Mouse (Mus musculus) brown adipose tissue, adult 24 weeks (tissue): ENCODE results near the gene Tlx3. TPM values are rescaled to one million over a fixed set of nuclear protein-coding genes. Genes with fewer than 3 reads are reported as not detected.

Experiments used
- H3K27ac ChIP-seq: fragments of 200-500 bp; replicated peaks from 2 replicates; pipeline ENCODE4 v1.5.1; 2012; ENCODE audit warnings: low read depth, mild to moderate bottlenecking, low read length
- H3K4me1 ChIP-seq: fragments of 200-500 bp; 2 replicates; pipeline ENCODE4 v1.6.1; 2012; ENCODE audit warnings: low read length, mixed read lengths; ENCODE audit not compliant: control insufficient read depth, insufficient read depth, insufficient read length
- H3K4me3 ChIP-seq: fragments of 200-500 bp; 2 replicates; pipeline ENCODE4 v1.5.1; 2012; ENCODE audit warnings: low read depth, mild to moderate bottlenecking, low read length, moderate library complexity; ENCODE audit not compliant: insufficient read depth
- polyA plus RNA-seq: library from polyadenylated mRNA; stranded (reverse); fragments of >200 nt; gene quantifications from 2 replicates; pipeline ENCODE4 v1.2.4, GENCODE M21; 2012; ENCODE audit not compliant: missing spikeins, insufficient read depth, insufficient read length

The Tlx3 gene
- polyA plus RNA-seq, 1 experiment = not detected

DNA sequence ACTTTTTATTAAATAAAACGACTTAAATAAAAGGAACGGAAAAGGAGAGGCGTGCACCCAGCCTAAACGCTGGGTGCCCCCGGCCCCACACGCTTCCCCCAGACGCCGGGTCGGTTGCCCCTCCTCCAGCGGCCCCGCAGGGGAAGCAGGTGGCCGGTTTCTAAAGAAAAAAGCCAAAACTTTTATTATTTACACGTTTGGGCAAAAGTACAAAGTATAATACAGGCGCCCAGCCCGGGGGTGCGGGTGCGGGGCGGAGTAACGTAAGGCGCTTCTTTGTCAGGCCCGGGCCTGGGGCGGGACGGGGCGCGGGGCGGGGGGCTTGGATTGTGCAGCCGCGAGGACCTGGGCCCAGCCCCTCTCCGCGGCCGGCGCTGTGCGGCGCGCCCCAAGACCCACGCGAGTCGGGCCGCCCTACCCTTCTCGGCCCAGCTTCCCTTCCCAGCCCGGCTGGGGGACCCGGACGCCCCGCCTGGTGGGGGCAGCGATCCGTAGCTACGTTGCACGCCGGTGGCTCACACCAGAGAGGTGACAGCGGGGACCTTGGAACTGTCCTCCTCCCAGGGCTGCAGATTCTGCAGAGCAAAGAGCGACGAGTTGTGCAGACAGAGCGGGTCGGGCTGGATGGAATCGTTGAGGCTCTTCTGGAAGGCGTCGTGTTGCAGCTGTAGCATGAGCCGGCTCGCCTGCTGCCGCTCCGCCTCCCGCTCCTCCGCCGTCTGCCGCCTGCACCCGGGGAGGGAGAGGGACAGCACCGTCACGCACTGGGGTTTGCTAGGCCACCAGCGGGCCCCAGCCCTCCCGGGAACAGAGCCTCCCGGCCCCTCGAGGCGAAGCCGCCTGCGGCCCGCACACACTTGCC lies 2.4 kb downstream of the Tlx3 start:
- H3K4me3 ChIP-seq = no peak overlapping the region

DNA sequence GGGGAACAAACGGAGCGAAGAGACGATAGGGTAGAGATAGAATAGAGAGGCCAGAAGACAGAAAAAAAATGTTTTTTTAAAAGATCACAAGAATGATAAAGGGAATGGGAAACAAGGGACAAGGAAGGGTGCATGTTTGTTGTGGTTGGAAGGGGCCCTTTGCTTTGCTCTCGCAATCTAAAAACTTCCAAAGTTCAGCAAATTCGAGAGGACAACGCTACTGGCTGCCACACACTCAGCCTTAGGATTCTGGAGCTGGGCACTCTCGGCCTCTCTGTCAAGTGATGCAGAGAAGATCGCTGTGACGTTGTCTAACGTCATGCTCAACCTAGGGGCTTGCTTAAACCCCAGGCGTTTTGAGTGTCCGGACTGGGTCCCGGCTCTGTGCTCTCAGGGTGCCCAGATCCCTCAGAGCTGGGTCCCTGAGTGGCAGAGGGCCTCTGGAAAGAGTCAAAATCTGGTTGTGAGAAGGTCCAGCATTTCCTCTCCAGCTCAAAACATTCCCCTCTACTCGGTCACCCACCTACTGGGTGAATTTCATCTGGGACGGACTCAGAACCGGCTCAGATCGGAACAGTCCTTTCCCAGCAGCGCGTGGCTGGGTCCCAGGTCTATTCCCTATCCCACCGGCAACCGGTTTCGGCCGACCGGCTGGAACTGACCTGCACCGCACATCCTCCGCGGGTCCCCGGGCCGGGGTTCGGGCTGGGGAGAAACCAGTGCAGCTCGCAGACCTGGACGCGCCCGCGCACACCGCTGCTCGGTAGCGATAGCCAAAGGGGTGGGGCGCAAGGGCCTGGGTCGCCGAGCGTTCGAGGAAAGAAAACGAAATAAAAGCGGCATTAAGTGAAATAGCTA lies 3.3 kb downstream of the Tlx3 start:
- Histone ChIP-seq H3K4me3 (no peak overlapping the region), H3K27ac (no peak overlapping the region), H3K4me1 (no peaks in the 10 kb centered on the region; the same call in 1 of the 2 replicates)

More for the DNA sequence above, 2.4 kb downstream of the Tlx3 start:
- Histone ChIP-seq H3K4me1 (no peaks in the 10 kb centered on the region; the same call in 1 of the 2 replicates), H3K27ac (no peak overlapping the region)

DNA sequence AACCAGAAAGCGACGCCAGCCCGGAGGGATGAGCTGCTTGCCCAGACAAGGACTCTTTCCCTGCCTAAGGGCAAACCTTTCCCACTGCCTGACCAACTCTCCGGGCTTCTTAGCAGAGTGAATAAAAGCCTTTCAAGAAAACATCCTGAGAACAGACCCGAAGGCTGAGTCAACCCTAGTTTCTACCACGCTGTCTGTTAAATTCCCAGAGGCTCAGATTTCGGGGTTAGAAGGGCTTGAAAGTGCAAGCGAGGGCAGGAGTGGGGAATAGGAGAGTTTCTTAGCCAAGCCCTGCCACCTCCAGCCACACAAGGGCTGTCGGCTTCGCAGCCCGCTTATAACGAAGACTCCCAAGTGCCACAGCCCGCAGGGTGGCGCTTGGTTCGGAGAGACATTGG lies 4.3 kb downstream of the Tlx3 start:
- H3K27ac ChIP-seq = no peak overlapping the region
- H3K4me1 ChIP-seq = no peaks in the 10 kb centered on the region; the same call in 1 of the 2 replicates
- no peak overlapping the region for H3K4me3 ChIP-seq

DNA sequence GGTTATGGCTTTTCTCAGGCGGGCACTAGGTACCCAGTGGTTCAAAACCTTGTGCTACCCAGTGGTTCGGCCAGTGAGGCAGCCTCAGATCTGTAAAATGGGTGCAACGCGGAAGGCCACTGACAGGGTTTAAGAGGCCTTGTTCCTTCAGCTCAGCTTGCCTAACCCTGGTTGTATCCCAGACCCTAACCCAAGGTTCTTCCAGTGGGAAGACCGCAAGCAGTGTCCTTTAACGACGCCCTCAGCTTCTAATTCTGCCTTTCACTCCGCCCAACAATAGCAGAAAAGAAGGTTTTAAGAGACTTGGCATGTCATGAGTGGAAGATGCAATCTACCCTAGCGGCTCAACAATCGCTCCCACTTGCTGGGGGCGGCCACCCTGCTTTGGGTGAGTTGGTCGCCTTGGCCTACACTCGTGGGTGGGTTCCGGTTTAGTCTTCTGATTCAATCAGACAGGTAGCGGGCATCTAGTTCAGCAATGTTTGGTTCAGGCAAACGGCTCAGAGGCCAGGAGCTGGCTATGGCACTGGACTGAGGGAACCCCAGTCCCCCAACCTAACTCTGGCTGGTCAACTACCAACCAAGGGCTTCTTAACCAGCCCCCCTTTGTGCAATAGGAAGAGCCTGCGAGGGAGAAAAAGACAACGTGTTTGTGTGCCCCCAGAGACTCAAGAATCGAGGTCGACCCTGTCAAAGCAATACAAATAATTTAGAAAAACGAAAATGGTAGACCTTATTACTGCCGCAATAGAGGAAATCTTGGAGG lies 4.9 kb downstream of the Tlx3 start:
- Histone ChIP-seq H3K4me3 (no peak overlapping the region), H3K27ac (no peak overlapping the region), H3K4me1 (no peaks in the 10 kb centered on the region; the same call in 1 of the 2 replicates)

DNA sequence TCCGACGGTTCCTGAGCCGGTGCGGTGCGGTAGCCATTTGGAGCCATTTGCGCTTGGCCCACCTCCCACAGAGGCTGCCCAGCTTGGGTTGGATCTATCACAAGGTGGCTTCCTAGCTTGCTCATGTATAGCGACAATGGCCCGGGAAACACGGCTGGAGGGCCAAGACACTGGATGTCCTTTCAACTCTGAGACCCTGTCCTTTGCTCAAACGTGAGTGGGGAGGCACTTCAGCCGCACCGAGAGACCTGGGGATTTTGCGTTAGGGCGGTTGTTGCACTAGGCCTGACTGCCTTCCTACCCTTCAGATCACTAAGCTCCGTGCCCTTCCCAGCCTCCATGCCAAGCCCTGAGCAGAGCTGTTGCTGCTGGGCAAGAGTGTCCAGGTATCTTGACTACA lies 5.7 kb downstream of the Tlx3 start:
- H3K4me1 ChIP-seq = no peaks in the 10 kb centered on the region; the same call in 1 of the 2 replicates
- H3K27ac ChIP-seq = no peak overlapping the region
- no peak overlapping the region for H3K4me3 ChIP-seq

DNA sequence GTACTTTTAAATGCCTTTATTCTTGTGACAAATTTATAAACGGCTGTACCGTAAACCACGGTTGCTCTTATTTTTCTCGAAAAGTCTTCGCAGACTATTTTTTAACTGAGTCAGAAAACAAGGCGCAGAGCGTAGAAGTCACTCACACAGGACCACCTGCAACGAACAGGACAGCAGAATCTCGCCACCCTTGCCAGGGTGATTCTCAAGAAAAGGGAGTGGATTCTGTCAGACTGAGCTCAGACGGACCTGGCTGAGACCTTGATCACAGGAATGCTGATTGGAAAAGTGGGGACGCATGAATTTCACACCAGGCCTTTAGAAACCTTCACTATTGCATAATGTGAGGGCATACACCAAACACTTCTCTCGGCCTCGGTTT lies 6.3 kb downstream of the Tlx3 start:
- Histone ChIP-seq H3K27ac (no peak overlapping the region), H3K4me1 (no peaks in the 10 kb centered on the region; the same call in 1 of the 2 replicates), H3K4me3 (no peak overlapping the region)

DNA sequence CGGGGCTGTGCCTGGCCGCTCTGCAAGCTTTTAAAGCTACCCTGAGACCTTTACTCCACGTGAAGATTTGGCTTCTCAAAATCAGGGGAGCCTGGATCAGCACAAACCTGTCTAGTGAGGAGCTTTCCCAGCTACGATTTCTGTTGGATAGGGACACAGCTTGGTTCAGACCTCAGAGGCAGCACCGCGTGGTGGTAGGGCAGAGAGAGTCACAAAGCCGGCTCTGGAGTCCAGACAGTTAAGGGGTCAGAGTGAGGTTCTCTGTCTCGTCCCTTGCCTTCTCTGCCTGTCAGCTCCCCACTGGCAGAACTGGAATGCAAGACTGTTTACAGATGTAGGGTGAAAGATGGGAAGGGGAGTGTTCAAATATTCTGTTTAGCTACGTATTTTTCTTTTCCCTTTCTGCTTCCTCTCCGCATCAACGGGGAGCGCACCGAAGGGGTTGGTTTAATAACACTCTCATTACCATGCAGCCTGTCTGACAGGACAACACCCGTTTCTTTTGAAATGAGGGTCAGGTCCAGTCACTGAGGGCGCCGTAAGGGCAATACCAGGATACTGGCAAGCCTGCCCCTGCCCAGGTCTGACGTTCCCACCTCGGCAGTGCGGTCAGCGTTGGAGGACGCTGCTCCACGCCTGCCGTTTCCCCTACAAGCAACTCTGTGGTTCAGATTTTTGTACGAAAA lies 6.8 kb downstream of the Tlx3 start:
- H3K4me1 ChIP-seq = no peaks in the 10 kb centered on the region
- H3K27ac ChIP-seq = no peak overlapping the region
- no peak overlapping the region for H3K4me3 ChIP-seq

DNA sequence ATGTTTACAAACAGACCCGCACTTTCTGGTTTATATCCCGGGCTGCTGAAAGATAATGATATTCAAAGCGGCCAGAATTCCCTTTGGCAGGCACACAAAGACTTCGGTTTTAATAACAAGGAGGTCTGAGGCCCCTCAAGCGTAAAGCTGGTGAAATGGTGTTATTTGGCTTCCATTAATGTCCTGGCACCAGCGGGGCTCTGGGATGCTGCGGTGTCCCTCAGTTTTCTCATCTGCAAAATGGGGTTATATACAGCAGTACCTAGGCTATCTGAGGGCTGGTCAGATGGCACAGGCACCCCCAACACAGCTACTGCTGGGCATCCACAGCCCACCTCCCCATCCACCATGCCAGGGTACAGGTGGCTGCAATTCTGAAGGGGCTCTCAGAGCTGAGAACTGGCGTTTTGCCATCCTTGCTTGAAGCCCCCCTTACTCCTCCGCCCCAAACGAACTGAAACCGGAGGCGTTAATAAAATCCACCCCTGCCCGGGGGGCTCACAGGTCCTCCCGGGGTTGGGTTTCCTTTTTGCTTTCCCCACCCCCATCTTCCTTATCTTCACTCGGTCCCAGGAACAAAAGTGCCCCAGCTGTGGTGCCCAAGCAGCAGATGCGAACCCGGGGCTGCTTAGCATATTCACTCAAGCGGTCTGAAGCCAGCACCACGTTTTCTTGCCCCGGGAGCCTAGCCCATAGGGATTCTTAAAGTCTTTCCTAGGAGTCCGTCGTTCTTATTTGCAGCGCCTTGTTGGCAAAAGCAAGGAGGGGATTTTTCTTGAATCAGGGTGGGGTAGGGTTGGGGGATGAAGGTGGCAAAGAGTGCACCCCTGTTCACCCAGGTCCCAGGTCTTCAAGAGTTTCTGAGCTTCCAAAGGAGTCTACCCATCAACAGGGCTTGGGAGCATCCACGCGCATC lies 7.6 kb downstream of the Tlx3 start:
- Histone ChIP-seq H3K4me1 (no peaks in the 10 kb centered on the region), H3K27ac (no peak overlapping the region), H3K4me3 (no peak overlapping the region)

DNA sequence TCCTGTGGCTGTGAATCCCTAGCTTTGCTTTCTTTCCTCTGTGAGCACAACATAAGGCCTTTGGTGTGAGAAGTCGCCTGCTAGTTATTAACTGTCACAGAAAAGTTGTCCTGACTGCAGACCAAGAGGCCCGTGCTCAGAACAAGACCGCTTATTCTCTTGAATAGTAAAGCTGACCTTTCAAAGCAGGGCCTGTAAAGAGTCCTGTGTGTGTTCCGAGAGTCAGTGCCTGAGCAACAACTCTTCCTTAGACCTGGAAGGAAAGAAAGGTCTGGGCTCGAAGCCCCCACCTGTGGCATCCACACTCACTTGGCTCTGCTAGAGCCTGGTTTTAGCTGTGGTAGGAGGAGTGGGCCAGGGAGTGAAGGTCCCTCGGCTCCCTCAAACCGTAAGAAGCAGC lies 8.3 kb downstream of the Tlx3 start:
- Histone ChIP-seq H3K4me1 (no peaks in the 10 kb centered on the region), H3K27ac (no peak overlapping the region)

DNA sequence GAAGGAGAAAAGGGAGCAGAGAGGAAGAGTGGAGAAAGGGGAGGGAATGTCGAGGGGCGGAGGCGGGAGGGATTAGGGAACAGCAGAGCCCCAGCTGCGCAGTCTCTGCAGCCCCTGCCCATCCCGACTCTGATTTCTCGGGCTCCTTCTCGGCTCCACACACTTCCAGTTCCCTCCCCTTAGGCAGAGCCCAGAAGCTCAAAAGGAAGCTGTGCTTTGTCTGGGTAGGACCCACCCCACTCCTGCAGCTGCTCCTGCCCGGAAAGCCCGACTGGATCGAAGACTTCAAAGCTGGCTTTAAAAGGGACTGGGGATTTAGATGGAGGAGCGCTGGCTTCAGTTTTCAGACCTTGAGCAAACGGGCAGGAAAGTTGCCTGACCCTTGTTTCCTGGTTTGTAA lies 9.7 kb downstream of the Tlx3 start:
- Histone ChIP-seq H3K27ac (no peak overlapping the region), H3K4me3 (no peak overlapping the region), H3K4me1 (no peaks in the 10 kb centered on the region)

More for the DNA sequence above, 8.3 kb downstream of the Tlx3 start:
- H3K4me3 ChIP-seq = no peak overlapping the region

DNA sequence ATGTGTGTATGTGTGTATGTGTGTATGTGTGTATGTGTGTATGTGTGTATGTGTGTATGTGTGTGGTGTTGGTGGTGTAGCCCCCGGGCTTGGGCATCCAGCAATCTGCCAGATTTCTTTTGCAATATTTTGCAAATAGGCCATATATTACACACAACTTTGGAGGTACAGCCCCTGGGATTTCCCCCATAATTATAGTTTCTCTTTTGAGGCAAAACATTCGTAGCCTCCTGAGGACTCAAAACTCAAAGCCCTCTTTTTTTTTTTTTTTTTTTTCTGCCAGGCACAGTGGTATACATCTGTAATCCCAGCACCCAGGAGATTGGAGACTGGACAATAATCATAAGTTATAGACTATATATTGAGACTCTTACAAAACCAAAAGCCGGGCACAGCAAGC lies 21.6 kb downstream of the Tlx3 start:
- no peak overlapping the region for H3K4me3 ChIP-seq
- H3K27ac ChIP-seq = no peak overlapping the region
- no peaks in the 10 kb centered on the region for H3K4me1 ChIP-seq

DNA sequence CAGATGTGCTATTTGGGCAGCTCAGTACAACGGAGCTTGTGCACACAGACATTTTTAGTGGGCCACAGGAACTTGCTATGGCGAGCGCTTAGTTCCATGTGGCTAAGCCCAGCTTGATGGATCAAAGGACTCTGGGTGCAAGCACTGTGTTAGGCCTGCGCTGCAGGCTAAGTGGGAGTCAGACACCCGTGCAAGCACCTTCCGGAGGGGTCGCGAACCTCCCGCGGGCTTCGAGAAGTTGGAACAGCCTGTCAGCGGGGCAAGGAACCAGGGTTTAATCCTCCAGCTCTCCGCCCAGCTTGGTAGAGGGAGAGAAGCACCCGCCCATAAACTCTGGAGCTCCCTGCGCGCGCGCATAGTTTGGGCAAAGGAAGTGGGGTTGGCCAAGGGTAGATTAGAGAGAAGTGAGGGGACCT lies 22.7 kb downstream of the Tlx3 start:
- Histone ChIP-seq H3K27ac (no peak overlapping the region), H3K4me3 (no peak overlapping the region), H3K4me1 (no peaks in the 10 kb centered on the region)

DNA sequence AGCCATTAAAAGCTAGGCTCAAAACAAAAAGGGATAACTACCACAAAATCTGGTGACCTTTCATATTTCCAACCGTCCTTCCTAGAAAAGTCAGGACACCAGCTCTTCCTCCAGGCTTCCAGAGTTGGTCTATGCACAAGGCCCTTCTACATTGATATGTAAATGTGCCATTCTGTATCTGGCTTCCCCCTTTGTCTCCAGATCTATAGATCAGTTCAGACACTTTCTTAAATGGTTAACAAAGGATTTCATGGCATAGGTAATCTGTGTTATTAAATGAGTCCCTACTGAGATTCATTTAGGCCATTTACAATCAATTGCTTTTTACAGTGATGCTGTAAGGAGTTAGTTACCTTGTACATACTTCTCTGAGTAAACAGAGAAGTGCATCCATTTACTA lies 23.6 kb downstream of the Tlx3 start:
- Histone ChIP-seq H3K4me1 (no peaks in the 10 kb centered on the region), H3K27ac (no peak overlapping the region), H3K4me3 (no peak overlapping the region)
